Mouse (Mus musculus): ENCODE results near the gene Mroh2a.

DNA sequence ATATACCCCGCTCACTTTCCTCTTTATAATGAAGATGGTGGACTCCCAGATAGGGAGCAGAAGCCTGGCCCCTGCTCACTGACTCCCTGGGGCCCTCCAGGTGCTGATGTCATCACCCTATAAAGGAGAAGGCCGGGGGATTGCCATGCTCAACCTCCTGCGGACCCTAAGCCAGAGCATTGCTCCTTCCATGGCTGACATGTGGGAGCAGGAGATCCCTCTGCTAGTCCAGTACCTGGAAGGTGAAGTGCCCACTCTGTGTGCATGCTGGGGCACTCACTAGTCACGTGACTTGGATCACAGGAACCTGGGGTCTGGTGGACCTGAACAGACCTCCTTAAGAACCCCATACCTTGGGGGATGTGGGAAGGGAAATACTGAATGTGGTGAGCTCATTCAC is 13.8 kb downstream of the Mroh2a start:
- TF ChIP-seq CTCF (IDR thresholded peaks at IDR 0.05; ENCODE audit: borderline replicate concordance, control insufficient read depth, extremely low read depth, insufficient read depth, low read length, poor library complexity) (no peak), POLR2A (IDR thresholded peaks at IDR 0.05; ENCODE audit: control insufficient read depth, extremely low read depth, insufficient read depth, low read length, poor library complexity) (no peak)

All from thymus, adult 2 months (tissue).